Mouse (Mus musculus) forebrain, embryonic 10.5 days (tissue): Measurements from ENCODE around the gene Ciita. TPM values are rescaled to one million over a fixed set of nuclear protein-coding genes. Genes with fewer than 3 reads are reported as not detected.

ENCODE experiments used
- polyA plus RNA-seq: library from polyadenylated mRNA; unstranded; fragments of >200 nt; fragmentation: Nextera tagmentation; extraction: Ambion mirVana; gene quantifications from 2 replicates; pipeline ENCODE4 v1.2.1, GENCODE M21; 2016

The Ciita gene
- polyA plus RNA-seq, 1 experiment from 2014 or later = 0.10 TPM

Other genes starting within 250 kb of the Ciita start
- gene Emp2, start 166.1 kb upstream of the Ciita start, polyA plus RNA-seq = 2.1 and 2.2 TPM in 2 replicates
- gene Tekt5, start 84.6 kb upstream of the Ciita start, polyA plus RNA-seq = 0.10 TPM in 1 of 2 replicates, not detected in the other
- gene Nubp1, start 68.1 kb upstream of the Ciita start, polyA plus RNA-seq = 80.9 and 81.3 TPM in 2 replicates
- 20.5 and 20.8 TPM in 2 replicates for gene Tvp23a, start 32.7 kb upstream of the Ciita start, polyA plus RNA-seq
- gene Dexi, start 63.0 kb downstream of the Ciita start, polyA plus RNA-seq = 14.1 and 14.6 TPM in 2 replicates
- 26.0 and 29.7 TPM in 2 replicates for gene Clec16a, start 65.3 kb downstream of the Ciita start, polyA plus RNA-seq